Mouse (Mus musculus) 3134 (cell line): ENCODE data around the gene Gtf2h4.

ENCODE experiments used
- DNase-seq: peaks from one replicate; pipeline ENCODE4 v3.0.0-alpha.2; 2011; ENCODE audit warnings: low spot score; ENCODE audit not compliant: insufficient read length; ENCODE audit errors: extremely low read depth

Gtf2h4 gene

GRCm38 (mm10) chr17:35697759-35698500 is 24.4 kb upstream of the Gtf2h4 start:
- peak; percentile 88 for DNase-seq

- no peak for DNase-seq
These were observed 23.9 kb upstream of the Gtf2h4 start for GRCm38 (mm10) chr17:35697429-35697758.

- DNase-seq: no peak
These were observed 23.2 kb upstream of the Gtf2h4 start for GRCm38 (mm10) chr17:35696691-35697090.

GRCm38 (mm10) chr17:35695289-35695688 is 21.8 kb upstream of the Gtf2h4 start:
- DNase-seq: no peak

GRCm38 (mm10) chr17:35693906-35694305 is 20.4 kb upstream of the Gtf2h4 start:
- DNase-seq: no peak

- no peak for DNase-seq
These were observed 18.8 kb upstream of the Gtf2h4 start for GRCm38 (mm10) chr17:35692368-35692767.

GRCm38 (mm10) chr17:35691811-35692210 is 18.3 kb upstream of the Gtf2h4 start:
- DNase-seq: no peak

- no peak for DNase-seq
These were observed 16.6 kb upstream of the Gtf2h4 start for GRCm38 (mm10) chr17:35689936-35690645.

GRCm38 (mm10) chr17:35688347-35689175 is 15.0 kb upstream of the Gtf2h4 start:
- no peak for DNase-seq

- DNase-seq: no peak
These were observed 11.5 kb upstream of the Gtf2h4 start for GRCm38 (mm10) chr17:35685061-35685460.

- DNase-seq: no peak
These were observed 8.4 kb upstream of the Gtf2h4 start for GRCm38 (mm10) chr17:35681986-35682385.

- DNase-seq: no peak
These were observed 7.1 kb upstream of the Gtf2h4 start for GRCm38 (mm10) chr17:35680591-35680990.

GRCm38 (mm10) chr17:35672527-35672926 is 1.0 kb downstream of the Gtf2h4 start:
- DNase-seq: no peak

- DNase-seq: no peak
These were observed 1.7 kb downstream of the Gtf2h4 start for GRCm38 (mm10) chr17:35671846-35672245.

- DNase-seq: no peak
These were observed 3.8 kb downstream of the Gtf2h4 start for GRCm38 (mm10) chr17:35669731-35670130.

GRCm38 (mm10) chr17:35667334-35668065 is 6.0 kb downstream of the Gtf2h4 start, which contains the start of gene Vars2:
Vars2 (minus strand) TSS chr17:35667592.
- peak; percentile 93 for DNase-seq

GRCm38 (mm10) chr17:35666851-35667256 is 6.7 kb downstream of the Gtf2h4 start:
- no peak for DNase-seq

- DNase-seq: no peak
These were observed 7.5 kb downstream of the Gtf2h4 start for GRCm38 (mm10) chr17:35665957-35666515.

GRCm38 (mm10) chr17:35653086-35653485 is 20.5 kb downstream of the Gtf2h4 start:
- DNase-seq: no peak

- no peak for DNase-seq
These were observed 24.1 kb downstream of the Gtf2h4 start for GRCm38 (mm10) chr17:35649429-35649828.
